Mouse (Mus musculus) CH12.LX (cell line): ENCODE measurements around the gene Epha6.

ENCODE experiments used
- CHD2 ChIP-seq: IDR thresholded peaks from 2 replicates; pipeline ENCODE4 v1.6.1; 2011; ENCODE audit warnings: low read length, improper control_type of control experiment
- CTCF ChIP-seq, 2 experiments: IDR thresholded peaks in 1 of 2; conservative IDR thresholded peaks in 1 of 2; 2 replicates each; pipeline ENCODE4 v1.5.1; 2011 to 2012; ENCODE audit warnings: low read depth in 2 of 2, low read length in 2 of 2, improper control_type of control experiment in 1 of 2, inconsistent platforms in 1 of 2, mild to moderate bottlenecking in 1 of 2, moderate library complexity in 1 of 2
- EP300 ChIP-seq: IDR thresholded peaks from 2 replicates; pipeline ENCODE4 v1.6.1; 2011; ENCODE audit warnings: low read length, improper control_type of control experiment
- ETS1 ChIP-seq: conservative IDR thresholded peaks from 2 replicates; pipeline ENCODE4 v1.6.1; 2012; ENCODE audit warnings: low read depth, mild to moderate bottlenecking, inconsistent platforms, low read length, improper control_type of control experiment, moderate library complexity
- GABPA ChIP-seq: IDR thresholded peaks from 2 replicates; pipeline ENCODE4 v1.6.1; 2012; ENCODE audit warnings: low read depth, low read length, improper control_type of control experiment, inconsistent platforms; ENCODE audit not compliant: insufficient replicate concordance
- IRF4 ChIP-seq: IDR thresholded peaks from 2 replicates; pipeline ENCODE4 v1.6.1; 2014; ENCODE audit warnings: low read depth, mild to moderate bottlenecking, inconsistent platforms, low read length, improper control_type of control experiment
- MXI1 ChIP-seq: IDR thresholded peaks from 2 replicates; pipeline ENCODE4 v1.6.1; 2011; ENCODE audit warnings: mild to moderate bottlenecking, low read depth, low read length, improper control_type of control experiment
- MYC ChIP-seq: IDR thresholded peaks from 2 replicates; pipeline ENCODE4 v1.6.1; 2011; ENCODE audit warnings: low read depth, mild to moderate bottlenecking, improper control_type of control experiment, low read length
- POLR2A ChIP-seq: IDR thresholded peaks from 2 replicates; pipeline ENCODE4 v1.6.1; 2011; ENCODE audit warnings: low read depth, mild to moderate bottlenecking, improper control_type of control experiment, low read length
- SIN3A ChIP-seq: IDR thresholded peaks from 2 replicates; pipeline ENCODE4 v1.6.1; 2012; ENCODE audit warnings: low read length, improper control_type of control experiment, inconsistent platforms
- TBP ChIP-seq: conservative IDR thresholded peaks from 2 replicates; pipeline ENCODE4 v1.6.1; 2011; ENCODE audit warnings: low read depth, low read length, improper control_type of control experiment
- TCF12 ChIP-seq: IDR thresholded peaks from 2 replicates; pipeline ENCODE4 v1.6.1; 2014; ENCODE audit warnings: low read depth, mild to moderate bottlenecking, inconsistent platforms, low read length, improper control_type of control experiment
- USF1 ChIP-seq: IDR thresholded peaks from 2 replicates; pipeline ENCODE4 v1.6.1; 2014; ENCODE audit warnings: low read depth, mild to moderate bottlenecking, inconsistent platforms, low read length, improper control_type of control experiment
- ZC3H11A ChIP-seq: IDR thresholded peaks from 2 replicates; pipeline ENCODE4 v1.6.1; 2012; ENCODE audit warnings: low read depth, mild to moderate bottlenecking, inconsistent platforms, low read length, improper control_type of control experiment

DNA sequence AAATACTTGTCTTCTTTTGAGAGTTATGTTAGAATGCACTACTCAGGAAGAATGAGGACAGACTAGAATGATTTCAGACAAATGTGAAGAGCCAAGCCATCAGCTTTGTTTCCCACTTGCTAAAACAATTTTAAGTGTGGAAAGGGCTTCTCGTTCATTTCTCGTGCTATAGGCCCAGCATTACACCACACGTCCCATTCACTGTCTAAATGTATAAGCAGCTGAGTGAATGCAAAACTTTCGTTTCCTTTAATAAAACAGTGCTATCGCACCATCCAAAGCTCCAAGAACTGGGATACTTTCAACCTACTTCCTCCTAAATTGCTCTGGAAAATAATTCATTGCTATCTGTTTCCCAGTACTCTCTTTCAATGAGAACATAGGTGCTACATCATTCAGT lies 916.2 kb downstream of the Epha6 start:
- TF ChIP-seq ETS1: no peak
- TF ChIP-seq TCF12: no peak
- TF ChIP-seq CTCF (conservative IDR thresholded peaks at IDR 0.05 in 1 of 2, IDR thresholded peaks at IDR 0.05 in 1 of 2; ENCODE audit: low read depth in 2 of 2, low read length in 2 of 2): no peak
- no peak for TF ChIP-seq ZC3H11A
- no peak for TF ChIP-seq POLR2A
- no peak for TF ChIP-seq CHD2
- no peak for TF ChIP-seq MXI1
- no peak for TF ChIP-seq MYC
- no peak for TF ChIP-seq EP300
- no peak for TF ChIP-seq GABPA
- no peak for TF ChIP-seq TBP
- TF ChIP-seq SIN3A: no peak
- no peak for TF ChIP-seq IRF4
- no peak for TF ChIP-seq USF1
